Mouse (Mus musculus) A20 (cell line): ENCODE results near the gene Ubr3.

ENCODE experiments used
- DNase-seq: peaks from one replicate; pipeline ENCODE4 v3.0.0-alpha.2; 2011; ENCODE audit warnings: low read depth, low spot score

Ubr3 gene

GRCm38 (mm10) chr2:70031472-70031871 lies 134.4 kb downstream of the Ubr3 start:
- DNase-seq, result no peak

- no peak for DNase-seq
These were observed 137.8 kb downstream of the Ubr3 start for GRCm38 (mm10) chr2:70034895-70035294.

- no peak for DNase-seq
These were observed 138.3 kb downstream of the Ubr3 start for GRCm38 (mm10) chr2:70035358-70035757.

GRCm38 (mm10) chr2:70037221-70037620 lies 140.2 kb downstream of the Ubr3 start:
- peak; percentile 88 for DNase-seq

- DNase-seq, result no peak
These were observed 141.7 kb downstream of the Ubr3 start, which contains the start of gene Myo3b for GRCm38 (mm10) chr2:70038752-70039151. TSS of gene Myo3b (plus strand) at chr2:70039126.

GRCm38 (mm10) chr2:70044466-70044865 lies 147.4 kb downstream of the Ubr3 start:
- no peak for DNase-seq

- no peak for DNase-seq
These were observed 150.8 kb downstream of the Ubr3 start for GRCm38 (mm10) chr2:70047868-70048267.

- no peak for DNase-seq
These were observed 156.8 kb downstream of the Ubr3 start for GRCm38 (mm10) chr2:70053803-70054202.

GRCm38 (mm10) chr2:70058201-70058600 lies 161.2 kb downstream of the Ubr3 start:
- no peak for DNase-seq

- no peak for DNase-seq
These were observed 163.6 kb downstream of the Ubr3 start for GRCm38 (mm10) chr2:70060359-70061345.

GRCm38 (mm10) chr2:70065116-70065515 lies 168.1 kb downstream of the Ubr3 start:
- DNase-seq, result no peak

GRCm38 (mm10) chr2:70065729-70066300 lies 168.8 kb downstream of the Ubr3 start:
- no peak for DNase-seq

GRCm38 (mm10) chr2:70066338-70067022 lies 169.4 kb downstream of the Ubr3 start:
- DNase-seq, result no peak

GRCm38 (mm10) chr2:70069861-70070260 lies 172.8 kb downstream of the Ubr3 start:
- no peak for DNase-seq
